Mouse (Mus musculus) adrenal gland, adult 8-10 months (tissue): ENCODE results near the gene Fam207a. TPM values are rescaled to one million over a fixed set of nuclear protein-coding genes. Genes with fewer than 3 reads are reported as not detected.

ENCODE experiments used
- DNase-seq: peaks from one replicate; pipeline ENCODE4 v3.0.0; 2022
- total RNA-seq, 4 experiments: library from RNA; stranded (reverse); gene quantifications; 2 replicates each; pipeline ENCODE4 v1.2.4; 2022

Fam207a gene
- total RNA-seq, 4 experiments from 2014 or later: 20.4 to 28.8 (median 24.8) TPM

DNA sequence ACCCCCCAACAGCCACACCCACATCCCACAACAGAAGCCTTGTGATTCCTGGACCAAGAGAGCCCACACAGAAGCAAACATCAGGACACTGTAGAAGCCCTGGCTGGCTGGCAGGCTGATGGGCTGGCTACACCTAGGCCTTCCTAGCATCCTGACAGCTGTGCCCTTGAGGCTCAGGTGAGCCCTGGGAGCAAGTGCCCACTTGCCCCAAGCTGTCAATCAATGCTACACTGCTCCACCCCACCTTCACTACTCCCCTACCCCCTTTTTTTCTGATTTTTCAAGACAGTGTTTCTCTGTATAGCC, 65.5 kb downstream of the Fam207a start:
- DNase-seq: no peak

GRCm38 (mm10) chr10:77449315-77450158, 66.0 kb downstream of the Fam207a start:
- no peak for DNase-seq

DNA sequence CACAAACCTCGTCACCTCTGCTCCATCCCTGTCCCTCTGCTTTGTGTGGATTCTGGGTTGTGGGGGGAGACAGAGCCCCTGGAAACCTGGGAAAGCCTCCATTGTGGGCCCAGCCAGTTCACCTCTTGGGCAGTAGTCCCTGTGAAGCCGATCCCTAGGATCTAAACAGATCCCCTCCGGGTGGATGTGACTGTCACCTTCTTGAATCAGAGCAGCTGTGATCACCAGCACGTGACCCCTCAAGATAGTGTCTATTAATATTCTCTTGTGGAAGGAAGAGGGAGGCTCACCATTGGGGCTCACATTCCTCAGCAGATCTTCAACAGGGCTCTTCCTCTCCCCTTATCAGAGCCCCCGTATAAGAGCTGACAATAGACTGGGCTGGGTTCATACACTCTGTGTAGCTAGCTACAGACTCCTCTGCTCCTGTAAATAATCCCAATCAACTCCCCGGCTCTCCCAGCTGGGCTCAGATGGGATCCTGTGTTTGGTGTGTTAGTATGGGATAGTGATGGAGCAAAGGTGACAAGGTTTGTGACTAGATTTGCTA, 66.8 kb downstream of the Fam207a start:
- DNase-seq: no peak

DNA sequence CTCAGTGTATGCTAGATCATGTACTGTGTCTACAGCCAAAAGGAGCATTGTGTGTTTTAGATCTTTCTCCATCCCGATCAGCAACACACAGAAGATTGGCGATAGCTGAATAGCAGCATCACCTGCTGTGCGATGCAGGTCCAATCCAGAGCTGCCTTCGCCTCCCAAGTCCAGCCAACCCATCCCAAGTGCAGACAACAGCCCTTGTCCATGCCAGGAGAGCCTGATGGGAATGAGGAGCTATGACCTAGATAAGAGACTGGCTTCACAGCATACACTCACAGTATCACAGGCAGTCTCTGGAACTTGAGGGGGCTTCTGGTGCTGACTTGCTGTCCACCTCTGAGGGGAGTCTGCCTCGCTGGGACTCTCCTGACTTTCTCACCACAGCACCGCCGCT, 67.4 kb downstream of the Fam207a start:
- DNase-seq: no peak

GRCm38 (mm10) chr10:77447755-77448154, 67.8 kb downstream of the Fam207a start:
- no peak for DNase-seq

- no peak for DNase-seq
Measured at GRCm38 (mm10) chr10:77442250-77442649, 73.3 kb downstream of the Fam207a start.

DNA sequence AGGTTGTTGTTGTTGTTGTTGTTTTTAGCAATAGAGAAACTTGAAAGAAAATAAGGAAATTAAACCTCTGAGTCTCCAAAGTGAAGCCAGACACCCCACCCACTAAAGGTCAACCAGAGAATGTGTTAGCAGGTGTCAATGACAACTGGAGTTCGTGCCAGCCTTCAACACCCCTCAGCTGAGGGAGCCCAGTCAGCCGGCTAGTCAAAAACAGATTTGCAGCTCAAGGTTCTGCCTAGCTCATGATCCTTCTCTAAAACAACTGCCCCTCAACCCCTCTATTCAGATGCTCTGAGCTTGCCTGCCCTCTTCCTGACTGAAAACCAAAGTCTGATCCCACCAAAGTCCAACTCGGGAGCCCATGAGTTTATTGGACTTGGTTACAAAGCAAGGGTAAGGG, 73.8 kb downstream of the Fam207a start:
- DNase-seq: no peak

DNA sequence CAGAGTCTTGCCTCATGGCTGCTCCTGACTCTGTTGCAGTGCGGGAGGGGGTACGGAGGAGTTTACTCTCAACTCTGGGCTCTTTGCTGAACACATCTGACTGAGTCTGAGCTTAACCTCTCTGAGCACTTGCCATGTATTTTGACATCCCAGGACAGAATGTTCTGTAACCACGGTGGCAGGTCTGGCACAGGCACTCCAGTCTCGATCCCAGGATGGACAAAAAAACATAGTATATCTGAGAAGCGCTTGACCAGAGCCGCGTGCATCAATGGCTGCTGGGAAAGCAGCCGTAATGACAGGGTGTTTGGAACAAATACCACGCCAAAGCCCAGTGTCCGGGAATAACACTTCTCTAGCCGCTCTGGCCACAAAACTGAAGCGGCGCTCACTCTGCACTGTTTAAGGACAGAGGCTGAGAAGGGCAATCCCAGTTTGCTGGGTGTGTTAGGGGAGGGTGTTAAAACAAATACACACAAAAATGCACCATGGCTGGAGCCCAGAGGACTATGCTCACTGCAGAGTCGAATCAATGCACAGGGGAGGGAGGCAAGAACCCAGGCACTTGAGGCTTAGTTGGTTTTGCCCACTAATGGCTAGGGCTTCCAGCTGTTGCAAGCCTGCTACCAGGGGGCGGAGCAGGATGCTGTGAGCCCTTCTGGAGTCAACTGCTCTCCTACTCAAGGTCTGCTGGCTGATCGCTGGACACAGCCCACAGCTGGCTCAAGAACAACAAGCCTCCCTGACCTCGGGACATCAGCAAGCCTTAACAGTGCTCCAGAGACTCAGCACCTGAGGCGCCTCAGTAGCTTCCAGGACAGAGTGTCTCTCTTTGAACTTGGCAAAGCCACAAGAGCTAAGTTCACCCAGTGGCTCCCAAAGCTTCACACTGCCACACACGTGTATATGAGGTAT, 74.5 kb downstream of the Fam207a start:
- DNase-seq: no peak

- no peak for DNase-seq
Measured at GRCm38 (mm10) chr10:77440286-77440685, 75.3 kb downstream of the Fam207a start.

DNA sequence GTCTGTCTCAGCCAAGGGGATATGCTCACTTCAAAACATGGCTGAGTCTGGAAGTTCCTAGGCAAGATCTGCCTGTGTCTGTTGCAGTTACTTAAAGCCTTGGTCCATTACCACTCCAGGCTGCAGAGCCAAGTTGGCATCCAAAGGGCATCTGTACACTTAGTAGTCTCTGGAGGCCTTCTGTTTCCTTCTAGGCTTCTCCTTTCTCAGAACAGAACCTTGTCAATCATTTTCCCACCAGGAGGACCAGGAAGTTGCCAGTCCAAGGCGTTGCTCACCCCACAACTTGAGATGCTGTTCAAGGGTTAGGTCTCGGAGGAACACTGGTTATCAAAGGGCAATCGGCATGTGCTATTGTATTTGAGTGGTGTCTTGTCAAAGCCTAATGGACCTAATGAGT, 76.6 kb downstream of the Fam207a start:
- DNase-seq: no peak

- DNase-seq: no peak
Measured at GRCm38 (mm10) chr10:77438021-77438420, 77.6 kb downstream of the Fam207a start.

Other genes with a start within 250 kb of the Fam207a start
- 10 to 100 TPM; 17.2 to 74.1 (median 37.1) TPM for gene Adarb1, start 97.5 kb downstream of the Fam207a start, total RNA-seq
- 10 to 100 TPM in 3 of 4 experiments, 1 to 10 TPM in 1; 8.6 to 16.8 (median 13.5) TPM for gene Itgb2, start 14.5 kb upstream of the Fam207a start, total RNA-seq
- gene Pttg1ip, start 65.9 kb upstream of the Fam207a start, total RNA-seq: 100 to 1,000 TPM; 207 to 236 (median 225) TPM
- gene Sumo3, start 90.3 kb upstream of the Fam207a start, total RNA-seq: 100 to 1,000 TPM in 3 of 4 experiments, 10 to 100 TPM in 1; 98.9 to 125 (median 115) TPM
- gene Gm49325, start 90.4 kb upstream of the Fam207a start, total RNA-seq: 10 to 100 TPM; 15.2 to 24.8 (median 18.1) TPM
- 10 to 100 TPM; 46.0 to 63.0 (median 53.7) TPM for gene Ube2g2, start 106.5 kb upstream of the Fam207a start, total RNA-seq
- gene Tspear, start 170.8 kb upstream of the Fam207a start, total RNA-seq: 1 to 10 TPM in 1 of 4 experiments, under 1 TPM in 3; 0.15 to 1.4 (median 0.81) TPM
- not detected for gene Gm19402, start 175.0 kb upstream of the Fam207a start, total RNA-seq
- gene Gm9508, start 181.4 kb upstream of the Fam207a start, total RNA-seq: not detected
- not detected for gene Gm10272, start 190.8 kb upstream of the Fam207a start, total RNA-seq
- not detected for gene Gm10024, start 195.7 kb upstream of the Fam207a start, total RNA-seq
- gene Gm10142, start 200.0 kb upstream of the Fam207a start, total RNA-seq: not detected
- gene Krtap12-1, start 204.8 kb upstream of the Fam207a start, total RNA-seq: not detected
- gene Gm10100, start 210.7 kb upstream of the Fam207a start, total RNA-seq: not detected
- not detected for gene Gm18596, start 226.9 kb upstream of the Fam207a start, total RNA-seq
- gene Gm9736, start 235.6 kb upstream of the Fam207a start, total RNA-seq: not detected
- gene Gm3233, start 243.9 kb upstream of the Fam207a start, total RNA-seq: not detected